Mouse (Mus musculus): ENCODE data around the gene Snx10.

Snx10 gene

DNA sequence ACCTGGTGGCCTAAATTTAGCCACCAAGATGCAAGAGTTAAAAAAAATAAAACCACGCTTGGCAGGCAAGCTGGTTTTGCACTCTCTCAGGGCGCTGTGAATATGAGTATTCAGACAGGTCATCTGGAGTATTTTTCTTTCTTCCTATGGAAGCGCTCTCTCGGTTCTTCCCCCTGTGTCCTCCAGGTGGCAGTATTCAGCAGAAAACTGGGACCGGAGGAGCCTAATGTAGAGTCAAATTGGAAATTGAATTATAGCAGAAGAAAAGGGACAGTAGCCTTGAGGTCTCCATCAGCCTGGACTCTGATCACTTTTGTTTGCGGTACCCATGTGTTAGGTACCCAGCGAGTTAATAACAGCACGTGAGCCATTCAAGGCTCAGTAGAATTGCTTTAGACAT lies 62.3 kb downstream of the Snx10 start:
- DNase-seq (ENCODE audit: low spot score): no peak

DNA sequence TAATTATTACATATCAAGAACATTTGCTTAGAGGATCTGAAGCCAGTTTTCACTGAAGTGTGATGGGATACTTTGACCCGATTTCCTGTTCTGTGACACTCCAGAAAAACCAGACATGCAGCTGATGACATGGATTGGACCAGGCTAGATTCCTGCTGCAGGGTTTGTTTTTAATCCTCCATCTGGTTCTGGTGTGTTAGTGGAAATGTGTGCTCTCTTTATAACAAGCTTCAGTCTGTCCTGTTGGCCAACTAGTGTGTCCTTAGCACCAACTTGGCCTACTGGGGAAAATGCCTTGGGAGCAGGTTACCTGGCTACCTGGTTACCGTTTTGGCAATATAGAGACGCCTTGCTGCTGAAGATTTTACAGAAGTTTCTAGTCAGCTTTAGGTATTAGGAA lies 63.6 kb downstream of the Snx10 start:
- DNase-seq (ENCODE audit: low spot score): no peak

DNA sequence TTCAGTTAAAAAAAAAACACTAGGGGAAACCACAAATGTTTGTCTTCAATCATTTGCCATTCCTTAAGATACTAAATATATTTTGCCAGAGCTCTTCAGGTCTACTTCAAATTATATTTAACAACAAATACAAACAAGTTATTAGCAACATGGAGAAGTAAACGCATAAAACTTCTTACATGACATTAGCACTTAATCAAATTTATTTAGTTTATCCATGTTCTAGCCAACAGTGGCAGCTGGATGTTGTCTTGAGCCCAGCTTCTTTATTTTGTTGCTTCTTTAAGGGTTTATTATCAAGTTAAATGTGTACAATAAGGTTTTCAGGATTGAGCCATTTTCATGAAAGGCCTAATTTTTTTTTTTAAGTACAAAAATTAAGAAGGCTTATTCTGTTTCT lies 67.6 kb downstream of the Snx10 start:
- DNase-seq (ENCODE audit: low spot score): no peak

DNA sequence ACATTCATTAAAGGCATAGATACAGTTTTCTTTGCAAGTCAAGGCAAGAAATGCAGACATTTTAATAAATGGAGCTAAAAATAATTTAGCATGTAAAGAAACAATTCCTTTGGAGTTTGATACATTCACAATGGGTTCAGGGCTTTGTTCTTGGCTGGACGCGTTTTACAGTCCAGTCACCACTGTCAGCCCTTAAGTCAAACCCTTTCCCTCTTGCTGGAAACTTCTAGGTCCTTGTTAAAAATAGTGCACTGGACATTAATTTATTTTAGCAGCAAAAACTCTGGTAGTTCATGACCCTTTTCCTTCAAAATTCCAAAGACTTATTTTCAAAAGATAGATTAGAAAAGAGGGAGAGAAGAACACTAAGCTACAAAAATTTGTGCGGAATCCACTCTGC lies 68.1 kb downstream of the Snx10 start:
- no peak for DNase-seq (ENCODE audit: low spot score)

DNA sequence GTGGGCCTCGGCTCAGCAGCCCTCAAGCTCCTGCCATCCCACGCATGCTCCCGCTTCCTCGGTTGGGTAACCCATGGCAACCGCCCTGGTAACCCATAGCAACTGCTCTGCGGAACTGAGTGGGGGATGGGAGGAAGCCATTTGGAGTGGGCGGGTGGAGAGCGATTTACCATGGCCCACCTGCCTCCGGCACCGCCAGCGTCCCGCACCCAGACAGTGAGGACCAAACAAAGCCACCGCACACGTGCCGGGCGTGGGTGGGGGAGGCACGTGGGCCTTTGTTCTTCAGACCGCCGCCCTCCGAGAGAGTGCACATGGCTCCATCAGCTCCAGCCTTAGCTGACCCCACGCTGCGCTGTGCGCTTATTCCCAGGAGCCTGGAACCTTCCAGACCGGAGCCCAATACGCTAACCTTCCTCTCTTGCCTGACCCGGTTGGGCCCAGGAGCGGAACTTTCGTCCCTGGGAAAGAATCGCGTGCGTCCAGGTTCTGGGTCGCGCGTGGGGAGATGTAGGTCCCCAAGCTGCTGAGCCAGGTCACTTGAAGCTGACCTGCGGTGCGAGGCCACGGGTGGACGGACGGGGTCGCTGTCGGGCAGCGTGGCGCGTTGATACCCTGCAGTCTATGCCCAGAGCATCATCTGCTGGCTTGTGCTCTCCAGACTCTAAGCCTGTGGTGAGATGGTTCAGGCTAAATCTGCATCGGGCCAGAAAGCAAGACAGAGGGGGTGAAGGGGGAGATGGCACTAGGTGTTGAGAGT lies 68.8 kb downstream of the Snx10 start:
- DNase-seq (ENCODE audit: low spot score): peak; percentile 42

- no peak for DNase-seq (ENCODE audit: low spot score)
Observed at GRCm38 (mm10) chr6:51593446-51594035, 69.8 kb downstream of the Snx10 start.

- DNase-seq (ENCODE audit: low spot score): no peak
Observed at GRCm38 (mm10) chr6:51594516-51594915, 70.8 kb downstream of the Snx10 start.

- DNase-seq (ENCODE audit: low spot score): no peak
Observed at GRCm38 (mm10) chr6:51598058-51598457, 74.4 kb downstream of the Snx10 start.

DNA sequence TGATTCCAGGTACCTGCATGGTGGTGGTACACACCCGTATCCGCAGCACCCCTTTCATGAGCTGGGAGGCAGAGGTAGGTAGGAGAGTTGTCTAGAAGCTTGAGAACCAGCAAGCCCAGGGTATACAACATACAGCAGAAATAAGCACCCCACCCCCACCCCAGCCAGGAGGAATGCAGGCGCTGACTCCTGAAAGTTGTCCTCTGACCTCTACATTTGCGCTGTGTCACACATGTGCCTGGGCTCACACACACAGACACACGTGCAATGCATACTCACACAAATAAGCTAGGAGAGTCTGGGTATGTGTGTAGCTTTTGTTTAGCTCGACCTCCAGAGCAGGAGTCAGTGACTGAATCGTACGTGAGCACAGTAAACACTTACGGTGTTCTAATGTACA lies 76.7 kb downstream of the Snx10 start:
- no peak for DNase-seq (ENCODE audit: low spot score)

DNA sequence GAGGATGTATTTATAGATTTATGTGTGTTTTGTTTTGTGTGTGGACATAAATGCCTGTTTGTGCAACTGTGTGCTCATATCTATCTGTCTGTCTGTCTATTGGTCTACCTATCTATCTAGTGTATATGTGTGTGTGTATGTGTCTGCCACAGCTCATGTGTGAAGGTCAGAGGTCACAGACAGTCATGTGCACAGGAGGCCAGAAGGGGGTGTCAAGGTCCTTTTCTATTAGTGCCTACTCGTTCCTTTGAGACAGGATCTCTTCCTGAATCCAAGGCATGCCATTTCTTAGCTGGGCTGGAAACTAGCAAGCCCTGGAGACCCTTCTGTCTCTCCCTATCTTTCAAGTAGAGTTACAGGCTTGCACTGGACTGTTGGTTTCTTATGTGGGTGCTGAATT lies 78.6 kb downstream of the Snx10 start:
- DNase-seq (ENCODE audit: low spot score): no peak

DNA sequence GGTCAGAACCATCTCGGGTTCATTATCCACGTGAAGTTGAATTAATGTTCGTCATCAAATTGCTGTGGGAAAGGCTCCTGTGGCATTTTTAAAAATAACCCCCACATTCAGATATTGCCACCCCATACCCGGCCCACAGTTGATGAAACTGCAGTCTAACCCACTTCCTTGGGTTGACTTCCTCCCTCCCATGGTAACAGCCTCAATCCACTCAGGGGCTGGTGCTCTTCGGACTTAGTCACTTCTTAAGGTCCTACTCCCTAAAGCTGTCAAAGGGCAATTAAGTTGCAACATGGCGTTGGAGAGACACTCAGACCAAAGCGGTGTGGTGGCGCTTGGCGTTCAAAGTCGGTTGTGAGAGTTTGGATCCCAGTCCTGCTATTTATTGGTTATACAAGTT lies 80.0 kb downstream of the Snx10 start:
- DNase-seq (ENCODE audit: low spot score): no peak

DNA sequence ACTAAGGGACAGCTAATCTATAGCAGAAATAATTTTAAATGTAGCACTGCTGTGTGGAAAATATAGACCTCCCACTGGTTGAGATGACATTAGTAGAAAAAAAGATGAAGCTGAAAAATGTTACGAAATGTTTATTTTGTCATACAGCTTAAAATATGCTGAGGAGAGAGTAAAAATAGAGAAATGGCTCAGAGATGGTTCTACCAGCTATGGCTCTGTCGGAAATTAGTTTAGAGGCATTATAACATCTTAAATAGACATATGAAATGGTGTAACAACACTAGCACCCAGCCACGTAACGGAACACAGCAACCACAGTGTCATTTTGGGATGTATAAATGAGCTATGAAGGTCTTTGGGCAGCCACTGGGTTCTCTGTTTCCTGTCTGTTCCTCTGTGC lies 82.5 kb downstream of the Snx10 start:
- no peak for DNase-seq (ENCODE audit: low spot score)

- no peak for DNase-seq (ENCODE audit: low spot score)
Observed at GRCm38 (mm10) chr6:51606803-51607202, 83.1 kb downstream of the Snx10 start.

GRCm38 (mm10) chr6:51611621-51612020 lies 87.9 kb downstream of the Snx10 start:
- no peak for DNase-seq (ENCODE audit: low spot score)

GRCm38 (mm10) chr6:51612371-51613051 lies 88.8 kb downstream of the Snx10 start:
- DNase-seq (ENCODE audit: low spot score): no peak

- no peak for DNase-seq (ENCODE audit: low spot score)
Observed at GRCm38 (mm10) chr6:51613661-51614060, 90.0 kb downstream of the Snx10 start.

DNA sequence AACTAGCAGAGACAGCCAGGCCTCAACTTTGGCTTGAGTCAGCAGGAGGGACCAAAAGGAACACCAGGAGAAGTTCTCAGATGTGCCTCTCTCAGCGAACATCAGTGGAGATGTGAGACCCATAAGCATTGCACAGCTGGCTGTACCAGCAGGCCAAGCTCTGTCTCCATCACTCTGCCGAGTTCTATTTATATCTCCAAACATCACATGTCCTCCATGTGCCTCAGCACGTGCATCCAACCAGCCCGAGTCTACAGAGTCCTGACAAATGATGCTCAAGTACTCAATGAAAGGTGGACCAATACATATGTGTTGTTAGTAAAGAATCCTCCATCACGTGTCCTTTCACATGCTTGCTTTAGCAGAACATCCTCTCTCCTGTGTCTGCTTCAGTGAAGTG lies 103.1 kb downstream of the Snx10 start:
- no peak for DNase-seq (ENCODE audit: low spot score)

GRCm38 (mm10) chr6:51629671-51630070 lies 106.0 kb downstream of the Snx10 start:
- no peak for DNase-seq (ENCODE audit: low spot score)

GRCm38 (mm10) chr6:51630184-51630583 lies 106.5 kb downstream of the Snx10 start:
- no peak for DNase-seq (ENCODE audit: low spot score)

GRCm38 (mm10) chr6:51632928-51633662 lies 109.4 kb downstream of the Snx10 start:
- no peak for DNase-seq (ENCODE audit: low spot score)

DNA sequence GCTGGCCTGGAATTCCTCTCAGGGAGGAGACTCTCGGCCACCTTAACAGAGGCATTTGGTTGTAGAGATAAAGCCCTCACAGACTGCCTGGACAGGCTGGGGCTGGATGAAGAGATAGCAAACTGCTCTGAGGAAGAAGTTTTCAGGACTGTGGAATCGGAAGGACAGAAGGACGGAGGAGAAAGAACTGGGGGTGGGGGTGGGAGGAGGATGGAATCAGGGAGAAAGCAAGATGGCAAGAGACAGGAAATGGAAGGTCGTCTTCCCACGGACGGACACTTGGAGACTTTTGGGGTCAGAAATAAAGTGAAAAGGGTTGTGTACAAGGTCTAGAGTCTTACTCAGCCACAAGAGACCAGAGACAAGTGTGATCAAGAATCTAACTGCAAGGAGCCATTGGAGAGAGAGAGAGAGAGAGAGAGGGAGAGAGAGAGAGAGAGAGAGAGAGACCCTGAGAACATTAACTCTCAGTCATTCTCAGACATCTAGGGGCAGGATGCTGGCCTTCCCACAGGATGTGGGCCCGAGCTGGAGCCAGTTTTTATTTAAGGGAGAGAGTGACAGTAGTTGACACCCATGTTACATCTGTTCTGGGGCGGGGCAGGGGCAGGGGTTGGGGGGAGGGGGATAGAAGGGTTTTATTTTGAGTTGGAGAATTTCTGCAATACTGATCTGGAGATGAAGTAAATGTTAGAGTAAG lies 110.1 kb downstream of the Snx10 start:
- DNase-seq (ENCODE audit: low spot score): no peak

DNA sequence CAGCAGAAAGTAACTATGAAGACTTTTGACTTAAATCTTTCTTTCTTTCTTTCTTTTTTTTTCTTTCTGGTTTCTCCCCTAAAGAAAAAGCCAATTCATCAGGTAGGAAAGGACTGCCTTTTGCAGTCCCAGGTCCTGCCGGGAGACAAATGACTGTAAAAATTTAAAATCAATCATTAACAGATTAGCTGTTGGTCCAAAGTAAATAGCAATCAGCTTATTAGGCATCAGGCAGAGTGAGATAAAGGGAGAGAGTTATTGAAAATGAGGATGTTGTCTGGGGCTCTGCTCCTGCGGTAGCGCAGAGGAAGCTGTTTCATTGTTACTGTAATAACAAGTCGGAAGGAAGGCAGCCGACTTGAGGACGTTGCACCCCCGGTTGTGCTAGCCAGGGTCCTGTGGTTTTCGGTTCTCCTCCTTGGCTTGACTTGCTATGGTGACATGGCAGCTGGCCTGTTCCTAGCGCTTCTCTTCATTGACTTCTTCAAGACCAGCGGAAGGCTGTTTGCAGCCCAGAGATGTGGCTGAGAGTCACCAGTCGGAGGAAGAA lies 112.4 kb downstream of the Snx10 start:
- no peak for DNase-seq (ENCODE audit: low spot score)

Measured in urinary bladder, postnatal 10 days (tissue).